Mouse (Mus musculus): Measurements from ENCODE around the gene Rps6kb2. TPM values are rescaled to one million over a fixed set of nuclear protein-coding genes. Genes with fewer than 3 reads are reported as not detected.

Rps6kb2 gene
- polyA plus RNA-seq, 1 experiment from 2014 or later, result 31.9 TPM

- 0 out of 2 replicates have a peak, but pooled peaks have one; percentile 12 for ATAC-seq (ENCODE audit: low read depth)
- Histone ChIP-seq H3K9me3 (replicated peaks; ENCODE audit: control insufficient read depth, low read length) (no peaks in the 10 kb centered on the region), H3K36me3 (ENCODE audit: control insufficient read depth, insufficient read depth) (peaks cover 3% of the 10 kb centered on the region), H3K27ac (ENCODE audit: low read length) (peak overlapping the region; percentile 29), H3K9ac (ENCODE audit: low read depth, low read length) (no peak overlapping the region), H3K4me3 (ENCODE audit: low read depth, low read length) (no peak overlapping the region), H3K27me3 (ENCODE audit: control insufficient read depth, insufficient read depth, low read depth, low read length) (no peaks in the 10 kb centered on the region), H3K4me2 (ENCODE audit: low read depth, low read length) (0 out of 2 replicates have a peak overlapping the region, but pooled peaks have one; percentile 66), H3K4me1 (ENCODE audit: control insufficient read depth, low read depth, low read length) (peaks cover 32% of the 10 kb centered on the region)
- 65% methylated on average over 3 of the region's 3 CpGs for WGBS (ENCODE audit: insufficient replicate concordance)
Measured at GRCm38 (mm10) chr19:4164100-4164499, 946 bp upstream of the Rps6kb2 start.

DNA sequence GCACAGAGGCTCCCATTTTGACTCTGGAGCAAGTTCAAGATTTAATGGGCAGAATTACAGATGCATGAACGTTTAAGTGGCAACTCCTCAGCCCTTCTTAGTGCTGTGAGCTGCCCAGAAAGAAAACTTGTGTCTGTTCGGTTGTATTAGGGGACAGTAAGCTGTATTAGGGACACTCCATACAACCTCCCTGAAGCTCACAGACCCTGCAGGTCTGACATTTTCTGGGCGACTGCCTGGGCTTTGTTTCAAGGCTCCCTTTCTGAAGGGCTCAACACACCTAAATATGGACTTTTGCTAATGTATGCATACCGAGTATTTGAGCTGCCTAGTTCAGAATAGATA is 361 bp upstream of the Rps6kb2 start:
- no peak for ATAC-seq (ENCODE audit: low read depth)
- 30% methylated on average over 4 of the region's 4 CpGs for WGBS (ENCODE audit: insufficient replicate concordance)
- H3K9ac ChIP-seq (ENCODE audit: low read depth, low read length), result peak overlapping the region; percentile 79

DNA sequence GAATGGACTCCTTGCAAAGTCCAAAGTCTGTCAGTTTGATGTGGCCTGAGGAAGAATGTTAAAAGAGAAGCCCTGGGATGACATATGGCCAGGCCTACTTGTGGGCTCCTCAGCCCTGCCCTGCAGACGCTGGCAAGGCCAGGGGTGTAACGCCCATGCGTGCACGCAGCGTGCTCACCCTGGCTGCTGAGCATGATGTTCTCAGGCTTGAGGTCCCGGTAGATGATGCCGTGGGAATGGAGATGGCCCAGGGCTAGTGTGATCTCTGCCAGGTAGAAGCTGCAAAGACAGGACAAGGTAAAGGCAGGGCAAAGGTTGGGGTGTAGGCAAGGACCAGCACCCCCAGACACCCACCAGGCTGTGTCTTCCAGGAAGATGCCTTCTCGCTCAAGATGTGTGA is 4.1 kb downstream of the Rps6kb2 start:
- Histone ChIP-seq H3K4me3 (ENCODE audit: low read depth, low read length) (no peak overlapping the region), H3K36me3 (ENCODE audit: control insufficient read depth, insufficient read depth) (peaks cover 10% of the 10 kb centered on the region), H3K27me3 (ENCODE audit: control insufficient read depth, insufficient read depth, low read depth, low read length) (no peaks in the 10 kb centered on the region), H3K4me1 (ENCODE audit: control insufficient read depth, low read depth, low read length) (peaks cover 27% of the 10 kb centered on the region), H3K27ac (ENCODE audit: low read length) (no peak overlapping the region), H3K9ac (ENCODE audit: low read depth, low read length) (no peak overlapping the region), H3K9me3 (replicated peaks; ENCODE audit: control insufficient read depth, low read length) (no peaks in the 10 kb centered on the region), H3K4me2 (ENCODE audit: low read depth, low read length) (no peak overlapping the region)
- no peak for ATAC-seq (ENCODE audit: low read depth)
- WGBS (ENCODE audit: insufficient replicate concordance), result 87% methylated on average over 8 of the region's 8 CpGs

More for the DNA sequence above, 361 bp upstream of the Rps6kb2 start:
- H3K4me1 ChIP-seq (ENCODE audit: control insufficient read depth, low read depth, low read length), result peaks cover 32% of the 10 kb centered on the region
- H3K4me3 ChIP-seq (ENCODE audit: low read depth, low read length), result peak overlapping the region; percentile 77
- peak overlapping the region; percentile 66 for H3K4me2 ChIP-seq (ENCODE audit: low read depth, low read length)
- peaks cover 7% of the 10 kb centered on the region for H3K36me3 ChIP-seq (ENCODE audit: control insufficient read depth, insufficient read depth)
- H3K27ac ChIP-seq (ENCODE audit: low read length), result peak overlapping the region; percentile 29
- no peaks in the 10 kb centered on the region for H3K27me3 ChIP-seq (ENCODE audit: control insufficient read depth, insufficient read depth, low read depth, low read length)
- H3K9me3 ChIP-seq (replicated peaks; ENCODE audit: control insufficient read depth, low read length), result no peaks in the 10 kb centered on the region

DNA sequence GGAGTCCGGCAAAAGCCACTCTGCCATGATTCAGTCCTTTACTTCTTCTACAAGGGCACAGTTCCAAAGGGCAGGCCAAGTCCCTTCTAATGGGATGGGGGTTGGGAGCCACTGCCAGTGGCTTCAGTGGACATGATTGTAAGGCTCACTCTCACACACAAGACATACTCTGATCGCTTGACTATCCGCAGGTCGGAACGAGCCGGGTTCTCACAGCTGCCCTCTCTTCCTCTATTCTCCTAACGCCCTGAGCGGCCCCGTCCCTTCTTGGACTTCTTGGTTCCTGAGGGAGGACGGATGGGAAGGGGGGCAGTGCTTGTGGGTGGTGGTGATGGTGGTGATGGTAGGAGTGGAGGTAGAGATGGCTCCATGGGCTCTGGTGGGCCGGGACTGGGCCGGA is 6.4 kb downstream of the Rps6kb2 start:
- 82% methylated on average over 12 of the region's 12 CpGs for WGBS (ENCODE audit: insufficient replicate concordance)
- Histone ChIP-seq H3K27ac (ENCODE audit: low read length) (no peak overlapping the region), H3K36me3 (ENCODE audit: control insufficient read depth, insufficient read depth) (peaks cover 10% of the 10 kb centered on the region)

DNA sequence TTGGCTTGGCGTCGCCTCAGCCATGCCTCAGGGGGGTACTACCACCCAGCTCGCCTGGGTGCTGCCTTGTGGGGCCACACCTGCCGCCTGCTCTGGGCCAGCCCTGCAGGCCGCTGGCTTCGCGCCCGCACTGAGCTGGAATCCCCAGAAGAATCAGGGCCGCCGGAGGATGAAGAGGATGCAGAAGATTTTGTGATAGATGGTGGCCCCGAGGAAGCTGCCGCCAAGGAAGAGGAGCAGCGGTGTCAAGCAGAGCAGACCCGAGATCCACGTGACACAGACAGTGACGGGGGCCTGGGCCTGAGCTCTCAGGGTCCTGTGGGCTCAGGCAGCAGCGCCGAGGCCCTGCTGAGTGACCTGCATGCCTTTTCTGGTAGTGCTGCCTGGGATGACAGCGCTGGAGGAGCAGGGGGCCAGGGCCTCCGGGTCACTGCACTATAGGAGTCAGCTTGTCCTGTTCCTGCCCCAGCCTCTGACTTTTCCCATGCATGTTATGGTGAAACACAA is 7.0 kb downstream of the Rps6kb2 start:
- no peak for ATAC-seq (ENCODE audit: low read depth)
- H3K9me3 ChIP-seq (replicated peaks; ENCODE audit: control insufficient read depth, low read length), result no peaks in the 10 kb centered on the region
- no peak overlapping the region for H3K4me2 ChIP-seq (ENCODE audit: low read depth, low read length)
- peaks cover 10% of the 10 kb centered on the region for H3K36me3 ChIP-seq (ENCODE audit: control insufficient read depth, insufficient read depth)
- H3K27ac ChIP-seq (ENCODE audit: low read length), result no peak overlapping the region
- WGBS (ENCODE audit: insufficient replicate concordance), result 64% methylated on average over 20 of the region's 20 CpGs
- no peaks in the 10 kb centered on the region for H3K27me3 ChIP-seq (ENCODE audit: control insufficient read depth, insufficient read depth, low read depth, low read length)
- no peak overlapping the region for H3K4me3 ChIP-seq (ENCODE audit: low read depth, low read length)
- H3K4me1 ChIP-seq (ENCODE audit: control insufficient read depth, low read depth, low read length), result peaks cover 9% of the 10 kb centered on the region
- no peak overlapping the region for H3K9ac ChIP-seq (ENCODE audit: low read depth, low read length)

More for the DNA sequence above, 6.4 kb downstream of the Rps6kb2 start:
- Histone ChIP-seq H3K4me1 (ENCODE audit: control insufficient read depth, low read depth, low read length) (peaks cover 10% of the 10 kb centered on the region), H3K9ac (ENCODE audit: low read depth, low read length) (no peak overlapping the region), H3K4me3 (ENCODE audit: low read depth, low read length) (no peak overlapping the region), H3K9me3 (replicated peaks; ENCODE audit: control insufficient read depth, low read length) (no peaks in the 10 kb centered on the region), H3K4me2 (ENCODE audit: low read depth, low read length) (no peak overlapping the region), H3K27me3 (ENCODE audit: control insufficient read depth, insufficient read depth, low read depth, low read length) (no peaks in the 10 kb centered on the region)
- ATAC-seq (ENCODE audit: low read depth), result no peak

GRCm38 (mm10) chr19:4155223-4156072 is 7.7 kb downstream of the Rps6kb2 start:
- H3K9ac ChIP-seq (ENCODE audit: low read depth, low read length), result peak overlapping the region; percentile 33; the same call in 1 of the 2 replicates

GRCm38 (mm10) chr19:4154437-4155222 is 8.5 kb downstream of the Rps6kb2 start:
- 0 out of 2 replicates have a peak, but pooled peaks have one; percentile 24 for ATAC-seq (ENCODE audit: low read depth)
- Histone ChIP-seq H3K4me1 (ENCODE audit: control insufficient read depth, low read depth, low read length) (peaks cover 10% of the 10 kb centered on the region), H3K36me3 (ENCODE audit: control insufficient read depth, insufficient read depth) (peaks cover 7% of the 10 kb centered on the region), H3K27me3 (ENCODE audit: control insufficient read depth, insufficient read depth, low read depth, low read length) (no peaks in the 10 kb centered on the region), H3K4me2 (ENCODE audit: low read depth, low read length) (peak overlapping the region; percentile 10; the same call in 1 of the 2 replicates), H3K9ac (ENCODE audit: low read depth, low read length) (peak overlapping the region; percentile 33; the same call in 1 of the 2 replicates), H3K9me3 (replicated peaks; ENCODE audit: control insufficient read depth, low read length) (no peaks in the 10 kb centered on the region), H3K27ac (ENCODE audit: low read length) (peak overlapping the region; percentile 14), H3K4me3 (ENCODE audit: low read depth, low read length) (peak overlapping the region; percentile 3)
- 26% methylated on average over 13 of the region's 13 CpGs for WGBS (ENCODE audit: insufficient replicate concordance)

More at GRCm38 (mm10) chr19:4155223-4156072, 7.7 kb downstream of the Rps6kb2 start:
- Histone ChIP-seq H3K4me1 (ENCODE audit: control insufficient read depth, low read depth, low read length) (peaks cover 9% of the 10 kb centered on the region), H3K27me3 (ENCODE audit: control insufficient read depth, insufficient read depth, low read depth, low read length) (no peaks in the 10 kb centered on the region), H3K27ac (ENCODE audit: low read length) (peak overlapping the region; percentile 31), H3K9me3 (replicated peaks; ENCODE audit: control insufficient read depth, low read length) (no peaks in the 10 kb centered on the region), H3K4me3 (ENCODE audit: low read depth, low read length) (peak overlapping the region; percentile 3), H3K36me3 (ENCODE audit: control insufficient read depth, insufficient read depth) (peaks cover 7% of the 10 kb centered on the region), H3K4me2 (ENCODE audit: low read depth, low read length) (0 out of 2 replicates have a peak overlapping the region, but pooled peaks have one; percentile 10)
- WGBS (ENCODE audit: insufficient replicate concordance), result 39% methylated on average over 6 of the region's 6 CpGs
- no peak for ATAC-seq (ENCODE audit: low read depth)

DNA sequence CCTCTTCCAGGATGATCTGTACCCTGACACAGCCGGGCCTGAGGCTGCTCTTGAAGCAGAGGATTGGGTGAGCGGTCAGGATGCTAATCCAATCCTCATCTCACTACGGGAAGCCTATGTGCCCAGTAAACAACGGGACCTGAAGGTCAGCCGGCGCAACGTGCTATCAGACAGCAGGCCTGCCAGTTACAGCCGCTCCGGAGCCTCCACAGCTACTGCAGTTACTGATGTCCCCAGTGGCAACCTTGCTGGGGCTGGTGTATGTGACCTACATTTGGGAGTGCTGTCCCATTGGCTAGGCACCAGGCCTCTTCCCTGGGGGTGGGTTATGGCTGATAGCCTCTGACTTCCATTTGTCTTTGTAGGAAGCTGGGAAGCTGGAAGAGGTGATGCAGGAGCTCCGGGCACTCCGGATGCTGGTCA is 9.9 kb downstream of the Rps6kb2 start, which contains the start of gene Ptprcap:
Gene Ptprcap, plus strand, starts transcription at position 373 of the 423 bp plus-strand sequence.
- Histone ChIP-seq H3K36me3 (ENCODE audit: control insufficient read depth, insufficient read depth) (peaks cover 3% of the 10 kb centered on the region), H3K4me2 (ENCODE audit: low read depth, low read length) (no peak within 1 kb of the TSS), H3K9me3 (replicated peaks; ENCODE audit: control insufficient read depth, low read length) (no peaks in the 10 kb centered on the region), H3K27ac (ENCODE audit: low read length) (peak within 1 kb of the TSS; percentile 12; the same call in 1 of the 2 replicates), H3K27me3 (ENCODE audit: control insufficient read depth, insufficient read depth, low read depth, low read length) (no peaks in the 10 kb centered on the region), H3K4me3 (ENCODE audit: low read depth, low read length) (peak within 1 kb of the TSS; percentile 3), H3K4me1 (ENCODE audit: control insufficient read depth, low read depth, low read length) (peaks cover 22% of the 10 kb centered on the region), H3K9ac (ENCODE audit: low read depth, low read length) (no peak within 1 kb of the TSS)
- no peak for ATAC-seq (ENCODE audit: low read depth)
- 75% methylated on average over 11 of the region's 11 CpGs for WGBS (ENCODE audit: insufficient replicate concordance)
